Mouse (Mus musculus) forebrain, embryonic 15.5 days (tissue): ENCODE measurements at regions not wholly inside any gene's neighbourhood (a gene's known extent, or its start where the extent isn't known, plus 50 kb on each side); places are given as distances from the start of the nearest gene placed in this dataset.

Experiments used
- ATAC-seq: fragments of 200-750 bp; cut with Nextera tagmentation; replicated peaks from 2 replicates; pipeline ENCODE4 v1.8.0; 2017; ENCODE audit warnings: mild to moderate bottlenecking, moderate TSS enrichment, moderate library complexity
- H3K27ac ChIP-seq: fragments of 300-500 bp; sonication (generic); replicated peaks from 2 replicates; pipeline ENCODE4 v1.5.1; 2015; ENCODE audit warnings: mild to moderate bottlenecking, inconsistent platforms
- H3K27me3 ChIP-seq: fragments of 300-500 bp; sonication (generic); 2 replicates; pipeline ENCODE4 v1.6.1; 2015; ENCODE audit warnings: inconsistent platforms
- H3K36me3 ChIP-seq: fragments of 300-500 bp; sonication (generic); 2 replicates; pipeline ENCODE4 v1.6.1; 2015; ENCODE audit warnings: mild to moderate bottlenecking, inconsistent platforms
- H3K4me1 ChIP-seq: fragments of 300-500 bp; sonication (generic); 2 replicates; pipeline ENCODE4 v1.6.1; 2015; ENCODE audit warnings: inconsistent platforms
- H3K4me2 ChIP-seq: fragments of 300-500 bp; sonication (generic); replicated peaks from 2 replicates; pipeline ENCODE4 v1.6.1; 2015; ENCODE audit warnings: mild to moderate bottlenecking, inconsistent platforms
- H3K4me3 ChIP-seq: fragments of 300-500 bp; sonication (generic); 2 replicates; pipeline ENCODE4 v1.5.1; 2015; ENCODE audit warnings: mild to moderate bottlenecking, inconsistent platforms
- H3K9ac ChIP-seq: fragments of 300-500 bp; sonication (generic); replicated peaks from 2 replicates; pipeline ENCODE4 v1.6.1; 2015; ENCODE audit warnings: mild to moderate bottlenecking, inconsistent platforms
- H3K9me3 ChIP-seq: fragments of 300-500 bp; sonication (generic); 2 replicates; pipeline ENCODE4 v1.6.1; 2016; ENCODE audit warnings: inconsistent platforms
- WGBS: fragments of 180-500 bp; shearing (Covaris S2); methylation state at CpG from one replicate; pipeline ENCODE4 v1.1.7; 2015; ENCODE audit warnings: mixed read lengths; 5-methylcytosine and 5-hydroxymethylcytosine counted together

- WGBS = 92% methylated on average over 4 of the region's 4 CpGs
- ATAC-seq = no peak
- Histone ChIP-seq H3K9me3 (no peaks in the 10 kb centered on the region), H3K36me3 (no peaks in the 10 kb centered on the region), H3K27ac (no peak overlapping the region), H3K4me2 (no peak overlapping the region), H3K9ac (no peak overlapping the region), H3K4me1 (no peaks in the 10 kb centered on the region), H3K4me3 (no peak overlapping the region), H3K27me3 (no peaks in the 10 kb centered on the region)
Measured at GRCm38 (mm10) chr4:65014790-65015189, 109.2 kb upstream of the Pappa start.

GRCm38 (mm10) chr4:65019487-65019886 lies 104.5 kb upstream of the Pappa start:
- no peaks in the 10 kb centered on the region for H3K36me3 ChIP-seq
- ATAC-seq = 0 out of 2 replicates have a peak, but pooled peaks have one; percentile 26
- 67% methylated on average over 2 of the region's 2 CpGs for WGBS

GRCm38 (mm10) chr4:65053336-65053735 lies 70.6 kb upstream of the Pappa start:
- WGBS = 73% methylated on average over 2 of the region's 2 CpGs
- H3K4me2 ChIP-seq = no peak overlapping the region
- no peak overlapping the region for H3K4me3 ChIP-seq
- no peak overlapping the region for H3K9ac ChIP-seq
- H3K9me3 ChIP-seq = no peaks in the 10 kb centered on the region
- ATAC-seq = no peak
- H3K27ac ChIP-seq = no peak overlapping the region
- H3K4me1 ChIP-seq = no peaks in the 10 kb centered on the region
- H3K27me3 ChIP-seq = no peaks in the 10 kb centered on the region
- no peaks in the 10 kb centered on the region for H3K36me3 ChIP-seq

More at GRCm38 (mm10) chr4:65019487-65019886, 104.5 kb upstream of the Pappa start:
- no peak overlapping the region for H3K27ac ChIP-seq
- H3K4me2 ChIP-seq = no peak overlapping the region
- H3K9me3 ChIP-seq = no peaks in the 10 kb centered on the region
- no peaks in the 10 kb centered on the region for H3K4me1 ChIP-seq
- no peaks in the 10 kb centered on the region for H3K27me3 ChIP-seq
- H3K4me3 ChIP-seq = no peak overlapping the region
- no peak overlapping the region for H3K9ac ChIP-seq
